Mouse (Mus musculus) lung, postnatal 0 days (tissue): Measurements from ENCODE around the gene Srgap2.

ENCODE experiments used
- CTCF ChIP-seq: IDR thresholded peaks from 2 replicates; pipeline ENCODE4 v1.5.1; 2016; ENCODE audit warnings: antibody characterized with exemption, mild to moderate bottlenecking
- EP300 ChIP-seq: IDR thresholded peaks from 2 replicates; pipeline ENCODE4 v1.6.1; 2016; ENCODE audit warnings: antibody characterized with exemption, mild to moderate bottlenecking, control low read depth

DNA sequence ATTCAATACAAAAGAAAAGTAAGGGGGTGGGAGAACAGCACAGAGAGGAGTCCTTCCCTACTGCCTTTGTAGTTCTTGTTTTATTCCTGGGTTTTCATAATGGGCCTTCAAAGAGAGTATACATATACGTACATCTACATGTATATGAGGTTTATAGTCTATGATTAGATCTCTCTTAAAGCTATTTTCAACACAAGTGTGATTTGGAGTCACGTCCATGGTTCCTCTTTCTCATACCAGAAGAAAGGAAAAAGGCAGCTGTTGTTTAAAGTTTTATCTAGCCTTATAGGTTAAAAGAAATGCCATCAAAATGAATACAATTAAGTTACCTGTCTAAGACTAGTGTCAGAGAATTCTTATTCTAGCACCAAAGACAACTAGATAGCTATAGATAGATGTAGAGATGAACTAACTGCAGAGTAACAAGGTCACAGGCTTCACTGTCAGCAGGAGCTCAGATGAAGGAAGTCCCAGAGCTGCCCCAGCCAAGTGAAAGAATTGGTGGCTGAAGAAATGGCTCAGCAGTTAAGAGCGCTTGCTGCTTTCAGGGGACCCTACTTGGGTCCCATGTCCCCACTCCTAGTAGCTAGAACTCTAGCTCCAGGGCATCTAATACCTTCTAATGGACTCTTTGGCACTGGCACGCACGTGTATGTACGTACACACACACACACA is 63.1 kb downstream of the Srgap2 start:
- TF ChIP-seq CTCF (no peak), EP300 (no peak)
